Mouse (Mus musculus) mouse trophoblast stem cell (cell line): ENCODE data around the gene Cmtm3.
"Not testable (repeated sequence)": the region's sequence is repeated elsewhere in the genome, so short reads cannot be mapped to it uniquely, and the experiment has no call there.

ENCODE experiments used
- in situ Hi-C, 2 experiments: fragments of 300-500 bp; cut with MseI, MboI; formaldehyde crosslinking; loops; 2 replicates in 1 of 2; 3 replicates in 1 of 2; pipeline ENCODE4 v1.15.1; 2025

Gene Cmtm3

GRCm38 (mm10) chr8:104339229-104339982, at the start of gene Cmtm3:
Gene Cmtm3 (plus strand): TSS chr8:104339410.
- in situ Hi-C loops: no loop called here

GRCm38 (mm10) chr8:104293081-104293480, 46.1 kb upstream of the Cmtm3 start, which contains the start of gene Cmtm2a:
Gene Cmtm2a (minus strand): TSS chr8:104293181.
- in situ Hi-C loops: not testable (repeated sequence)

DNA sequence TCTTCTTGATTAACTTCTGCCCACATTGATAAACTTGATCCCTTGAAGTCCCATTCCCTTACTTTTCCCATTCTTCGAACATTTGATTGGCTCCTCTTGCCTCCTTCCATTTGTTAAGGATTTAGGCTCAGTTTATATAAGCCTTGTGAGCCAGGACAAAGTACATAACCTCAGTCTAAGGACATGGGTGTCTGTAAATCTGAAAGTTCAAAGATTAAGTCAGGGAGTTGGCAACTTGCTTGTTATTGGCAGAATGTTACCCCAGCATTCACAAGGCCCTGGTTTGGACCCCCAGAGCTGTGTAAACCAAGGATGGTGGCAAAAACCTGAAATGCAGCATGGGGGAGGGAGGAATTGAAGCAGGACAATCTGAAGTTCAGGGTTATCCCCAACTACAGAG, 44.8 kb upstream of the Cmtm3 start:
- in situ Hi-C loops: no loop called here

DNA sequence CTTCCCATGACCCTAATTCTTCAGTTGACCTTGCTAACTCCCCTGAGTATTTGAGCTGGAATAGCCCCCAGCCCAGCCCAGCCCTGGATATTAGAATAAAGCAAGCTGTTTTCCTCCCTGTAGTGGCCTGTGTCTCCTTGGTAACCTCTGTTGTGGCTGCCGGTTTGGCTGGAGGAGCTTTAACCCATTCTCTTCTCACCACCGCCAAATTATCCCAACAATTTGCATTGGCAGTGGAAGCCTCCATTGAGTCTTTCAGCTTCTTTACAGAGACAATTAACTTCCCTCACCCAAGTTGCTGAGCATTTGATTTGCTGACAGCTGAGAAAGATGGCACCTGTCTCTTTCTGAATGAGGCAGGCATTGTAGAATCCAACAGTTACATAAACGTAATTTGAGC, 37.6 kb upstream of the Cmtm3 start:
- in situ Hi-C loops: not testable (repeated sequence)

DNA sequence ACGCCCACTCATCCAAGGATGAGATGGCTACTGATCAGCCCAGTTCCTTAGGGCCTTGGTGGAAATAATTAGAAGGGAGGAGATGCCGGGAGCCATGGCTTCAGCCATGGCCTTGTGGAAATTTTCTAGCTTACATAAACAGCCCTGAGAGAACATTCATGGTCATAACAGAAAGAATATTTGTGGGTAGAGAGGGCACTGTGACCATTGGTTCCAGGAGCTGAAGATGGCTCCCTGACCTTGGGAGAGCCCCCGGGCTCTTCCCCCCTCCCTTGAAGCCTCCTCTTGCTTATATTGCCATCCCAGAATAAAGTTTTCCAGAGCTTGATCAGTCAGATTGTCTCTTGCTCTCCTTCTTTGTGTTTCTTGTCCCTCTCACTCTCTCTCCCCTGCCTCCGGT, 36.7 kb upstream of the Cmtm3 start:
- in situ Hi-C loops: not testable (repeated sequence)

- in situ Hi-C loops: no loop called here
Observed at GRCm38 (mm10) chr8:104304962-104305361, 34.2 kb upstream of the Cmtm3 start.

DNA sequence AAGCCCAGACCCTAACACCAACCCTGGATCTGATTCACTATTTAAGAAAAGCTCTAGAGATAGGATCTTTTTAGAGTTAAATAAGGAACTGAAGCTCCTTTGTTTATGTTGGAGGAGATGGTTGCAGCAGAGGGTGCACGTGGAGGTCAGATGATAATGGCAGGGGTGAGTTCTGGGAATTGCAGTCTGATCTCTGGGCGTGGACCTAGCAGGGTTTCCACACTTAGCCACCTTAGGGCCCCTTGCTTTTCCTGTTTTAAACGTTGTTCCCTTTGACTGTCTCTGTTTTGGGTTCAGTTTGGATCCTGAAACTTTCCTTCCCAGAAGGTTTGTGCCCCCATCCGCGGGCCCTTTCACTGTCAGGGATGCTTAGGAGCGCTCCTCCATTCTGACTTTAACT, 30.9 kb upstream of the Cmtm3 start:
- in situ Hi-C loops: not testable (repeated sequence)

DNA sequence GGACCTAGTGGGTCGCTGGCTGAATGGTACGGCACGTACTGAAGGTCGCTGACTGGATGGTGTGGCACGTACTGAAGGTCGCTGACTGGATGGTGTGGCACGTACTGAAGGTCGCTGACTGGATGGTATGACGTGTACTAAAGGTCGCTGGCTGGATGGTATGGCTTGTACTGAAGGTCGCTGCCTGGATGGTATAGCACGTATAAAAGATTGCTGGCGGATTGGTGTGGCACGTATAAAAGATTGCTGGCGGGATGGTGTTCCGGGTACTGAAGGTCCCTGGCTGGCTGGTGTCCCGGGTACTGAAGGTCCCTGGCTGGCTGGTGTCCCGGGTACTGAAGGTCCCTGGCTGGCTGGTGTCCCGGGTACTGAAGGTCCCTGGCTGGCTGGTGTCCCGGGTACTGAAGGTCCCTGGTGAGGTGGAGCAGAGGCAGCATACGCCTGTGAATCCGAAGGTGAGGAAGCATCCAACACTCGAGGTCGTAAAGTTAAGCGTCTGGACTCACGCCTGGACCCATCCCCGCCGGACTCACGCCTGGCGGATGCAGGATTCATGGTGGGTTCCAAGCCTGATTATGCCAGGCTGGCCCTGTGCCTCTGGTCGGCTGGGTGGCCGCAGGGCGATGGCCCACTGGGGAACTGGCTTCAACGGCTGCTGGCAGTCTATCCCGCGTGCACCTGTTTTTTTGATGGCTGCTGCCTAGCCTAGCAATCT, 29.6 kb upstream of the Cmtm3 start, which contains the start of the genes Gm45711 and Cmtm1:
Gene Gm45711, minus strand, starts transcription at position 641 of the 715 bp plus-strand sequence.
Gene Cmtm1, minus strand, starts transcription at position 705 of the 715 bp plus-strand sequence.
- in situ Hi-C loops: not testable (repeated sequence)

DNA sequence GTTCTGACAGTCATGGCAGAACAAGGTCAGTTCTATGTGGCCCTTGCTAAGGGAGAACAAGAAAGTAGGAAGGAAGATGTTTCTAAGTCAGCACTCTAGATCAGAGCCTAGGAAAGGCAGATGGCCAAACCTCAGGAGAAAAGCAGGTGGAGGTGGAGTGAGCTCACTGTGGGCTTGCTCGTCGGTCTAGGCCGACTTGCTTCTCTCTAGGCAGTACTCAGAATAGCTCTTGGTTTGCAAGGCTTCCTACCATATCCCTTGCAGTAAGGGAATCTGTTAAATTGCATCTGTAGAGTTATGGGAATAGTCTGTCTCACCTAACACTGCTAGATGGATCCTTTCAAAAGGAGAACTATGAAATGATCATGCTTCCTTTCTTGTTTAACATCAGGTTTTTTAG, 27.2 kb upstream of the Cmtm3 start:
- in situ Hi-C loops: not testable (repeated sequence)

DNA sequence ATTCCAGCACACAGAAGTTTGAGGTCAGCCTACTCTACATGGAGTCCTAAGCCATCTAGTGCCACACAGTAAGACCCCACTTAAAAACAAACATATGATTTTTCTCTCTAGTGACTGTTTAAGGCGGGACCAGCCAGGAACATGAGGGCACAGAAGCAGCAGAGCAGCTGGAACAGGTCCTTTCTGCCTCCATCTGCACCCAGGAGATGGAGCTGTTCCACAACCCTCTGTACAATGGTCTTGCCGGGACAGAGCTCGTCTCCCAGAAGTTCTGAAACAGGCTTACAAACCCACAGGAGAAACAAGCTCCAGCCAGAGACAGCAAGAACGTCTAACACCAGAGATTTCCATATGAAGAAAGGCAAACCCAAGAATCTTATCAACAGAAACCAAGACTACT, 25.9 kb upstream of the Cmtm3 start:
- in situ Hi-C loops: no loop called here

DNA sequence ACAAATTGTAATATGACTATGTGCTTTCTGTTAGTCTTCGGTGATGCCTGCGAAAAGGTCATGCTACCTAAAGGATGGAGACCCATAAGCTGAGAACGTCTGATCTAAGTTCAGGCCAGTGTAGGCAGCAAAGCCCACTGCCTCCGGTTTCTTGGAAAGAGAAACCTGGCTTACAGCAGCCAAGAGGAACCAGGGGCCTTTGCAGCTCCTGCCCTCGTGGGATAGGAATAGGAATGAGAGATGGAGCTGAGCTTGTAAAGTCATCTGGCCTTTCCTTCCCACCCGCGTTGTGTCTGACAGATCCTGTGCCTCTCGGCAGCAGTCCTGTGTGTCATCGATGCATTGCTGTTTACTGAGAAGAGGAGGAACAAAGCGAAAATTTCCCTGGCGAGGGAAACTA, 17.9 kb upstream of the Cmtm3 start, which contains the start of gene Gm11020:
Gene Gm11020, plus strand, starts transcription at position 301 of the 400 bp plus-strand sequence.
- in situ Hi-C loops: not testable (repeated sequence)

- in situ Hi-C loops: not testable (repeated sequence)
Observed at GRCm38 (mm10) chr8:104321930-104322329, 17.3 kb upstream of the Cmtm3 start, which contains the start of gene Cmtm2b. Gene Cmtm2b (plus strand): TSS chr8:104322230.

DNA sequence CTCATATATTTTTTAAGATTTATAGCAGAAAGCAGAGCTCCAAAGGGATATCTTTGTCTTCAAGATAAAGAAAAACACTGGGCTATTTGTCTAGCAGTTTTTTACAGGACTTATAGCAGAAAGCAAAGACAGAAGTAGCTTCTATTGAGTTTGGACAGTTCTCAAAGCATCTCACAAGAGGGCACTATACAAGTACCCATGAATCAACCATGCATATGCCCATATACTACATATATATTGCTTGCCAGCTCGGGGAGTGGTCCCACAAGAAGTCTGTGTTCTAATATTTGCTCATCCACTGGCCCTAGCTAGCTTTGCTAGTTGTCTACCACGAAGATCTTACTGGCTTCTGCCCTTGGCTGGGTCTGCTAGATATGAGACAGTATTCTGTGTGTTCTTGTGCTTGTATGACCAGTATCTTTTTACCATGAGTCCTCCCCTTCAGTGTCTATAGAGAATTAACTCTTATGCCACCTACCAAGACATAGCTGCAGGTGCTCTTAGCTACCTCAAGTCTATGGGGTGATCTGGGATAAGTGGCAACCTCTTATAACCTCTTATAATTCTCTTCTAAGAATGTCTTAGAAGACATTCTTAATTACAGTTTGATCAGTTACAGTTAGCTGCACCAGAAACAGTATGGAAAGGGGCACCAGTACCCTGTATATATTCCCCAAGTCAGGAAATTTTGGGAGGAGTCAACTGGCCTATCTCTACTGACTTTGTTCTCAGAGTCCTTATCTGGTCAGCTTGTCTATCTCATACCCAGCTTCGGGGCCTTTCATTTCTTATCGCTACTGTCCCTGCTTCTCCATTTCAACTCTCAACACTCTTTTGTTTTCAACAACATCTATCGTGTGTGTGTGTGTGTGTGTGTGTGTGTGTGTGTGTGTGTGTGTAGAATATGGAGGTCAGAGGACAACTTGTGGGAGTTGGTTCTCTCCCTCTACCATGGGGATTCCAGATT, 6.3 kb upstream of the Cmtm3 start:
- in situ Hi-C loops: no loop called here

DNA sequence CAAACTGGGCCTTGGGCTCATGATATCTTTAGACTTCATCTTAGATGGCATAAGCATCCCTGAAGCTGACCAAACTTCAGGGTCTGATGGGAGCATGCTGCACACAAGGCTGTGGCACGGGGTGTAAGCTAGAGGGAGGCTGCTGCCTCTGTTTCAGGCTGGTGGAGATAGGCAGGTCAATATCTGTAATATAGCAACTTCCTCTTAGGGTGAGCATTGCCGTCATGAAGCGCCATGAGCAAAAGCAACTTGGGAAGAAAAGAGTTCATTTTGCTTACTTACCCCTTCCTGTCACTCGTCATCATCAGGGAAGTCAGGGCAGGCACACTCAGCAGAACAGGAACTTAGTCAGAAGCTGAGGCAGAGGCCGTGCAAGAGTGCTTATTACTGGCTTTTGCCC, 5.4 kb upstream of the Cmtm3 start:
- in situ Hi-C loops: no loop called here

- in situ Hi-C loops: no loop called here
Observed at GRCm38 (mm10) chr8:104334196-104334595, 5.0 kb upstream of the Cmtm3 start.

DNA sequence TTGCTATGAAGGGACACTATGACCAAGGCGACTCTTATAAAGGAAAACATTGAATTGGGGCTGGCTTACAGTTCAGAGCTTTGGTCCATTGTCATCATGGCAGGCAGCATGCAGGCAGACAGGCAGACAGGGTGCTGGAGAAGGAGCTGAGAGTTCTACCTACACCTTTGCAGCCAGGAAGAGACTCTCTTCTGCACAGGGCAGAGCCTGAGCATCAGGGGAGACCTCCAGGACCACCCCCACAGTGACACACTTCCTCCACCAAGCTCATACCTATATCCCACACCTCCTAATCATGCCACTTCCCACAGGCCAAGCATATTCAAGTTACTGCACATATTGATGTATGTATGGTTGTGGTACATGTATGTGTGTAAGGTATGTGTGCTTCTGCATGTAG, 2.4 kb upstream of the Cmtm3 start:
- in situ Hi-C loops: no loop called here

DNA sequence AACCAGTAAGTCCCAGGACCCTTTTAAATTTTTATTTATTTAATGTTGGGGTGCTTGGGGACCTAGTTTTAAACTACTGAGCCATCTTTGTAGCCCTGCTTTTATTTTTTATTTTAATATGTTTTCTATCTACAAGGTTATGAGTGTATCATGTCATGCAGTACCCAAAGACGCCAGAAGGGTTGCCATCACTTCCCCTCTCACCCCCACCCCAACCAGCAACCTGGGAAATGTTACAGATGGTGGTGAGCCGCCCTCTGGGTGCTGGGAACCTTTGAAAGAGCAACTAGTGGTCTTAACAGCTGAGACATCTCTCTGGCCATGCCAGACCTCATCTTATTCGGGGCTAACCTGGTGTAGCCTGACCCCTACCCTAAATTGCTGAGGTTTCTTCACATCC, 1.3 kb upstream of the Cmtm3 start:
- in situ Hi-C loops: no loop called here

GRCm38 (mm10) chr8:104339983-104340232, 698 bp downstream of the Cmtm3 start:
- in situ Hi-C loops: loop anchor here in 1 of 2 experiments (10.0 kb wide), 1 partner anchor 65 kb away; no protein-coding TSS in a partner anchor

DNA sequence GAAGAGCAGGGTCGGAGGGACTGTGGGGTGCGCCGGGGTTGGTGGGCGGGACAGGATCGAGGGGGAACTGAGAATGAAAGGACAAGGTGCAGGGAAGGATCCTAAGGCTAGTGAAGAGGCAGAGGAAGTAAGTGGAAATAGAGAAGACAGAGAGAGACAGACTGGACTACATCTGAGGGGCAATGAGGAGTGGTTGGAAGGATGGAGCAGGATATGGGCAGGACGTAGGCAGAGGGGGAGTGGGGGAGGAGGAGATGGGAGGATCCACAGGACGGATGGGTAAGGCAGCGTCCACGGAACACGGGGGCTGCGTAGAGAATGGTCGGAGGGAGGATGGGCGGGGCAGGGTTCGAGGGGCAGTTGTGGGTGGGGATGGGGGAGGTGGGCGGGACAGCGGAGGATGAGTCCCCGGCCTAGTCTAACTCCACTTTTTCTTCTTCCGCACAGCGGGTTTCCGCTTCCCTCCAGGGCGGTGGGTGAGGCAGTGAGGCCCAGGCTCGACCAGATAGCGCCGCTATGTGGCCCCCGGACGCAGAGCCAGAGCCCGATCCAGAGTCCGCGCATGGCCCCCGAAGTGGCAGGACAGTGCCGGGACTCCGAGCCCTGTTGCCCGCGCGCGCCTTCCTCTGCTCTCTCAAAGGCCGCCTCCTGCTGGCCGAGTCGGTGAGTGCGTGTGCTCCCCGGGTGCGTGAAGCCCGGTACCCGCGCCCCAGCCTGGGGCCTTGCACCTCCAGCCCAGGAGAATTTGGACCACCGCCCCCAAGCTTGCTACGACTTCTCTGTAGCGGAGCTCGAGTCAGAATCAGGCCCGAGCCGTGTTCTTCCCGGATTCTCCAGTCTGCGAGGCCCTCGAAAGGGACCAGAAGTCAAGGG, 1.3 kb downstream of the Cmtm3 start:
- in situ Hi-C loops: loop anchor here in 1 of 2 experiments (10.0 kb wide), 1 partner anchor 64 kb away; no protein-coding TSS in a partner anchor

DNA sequence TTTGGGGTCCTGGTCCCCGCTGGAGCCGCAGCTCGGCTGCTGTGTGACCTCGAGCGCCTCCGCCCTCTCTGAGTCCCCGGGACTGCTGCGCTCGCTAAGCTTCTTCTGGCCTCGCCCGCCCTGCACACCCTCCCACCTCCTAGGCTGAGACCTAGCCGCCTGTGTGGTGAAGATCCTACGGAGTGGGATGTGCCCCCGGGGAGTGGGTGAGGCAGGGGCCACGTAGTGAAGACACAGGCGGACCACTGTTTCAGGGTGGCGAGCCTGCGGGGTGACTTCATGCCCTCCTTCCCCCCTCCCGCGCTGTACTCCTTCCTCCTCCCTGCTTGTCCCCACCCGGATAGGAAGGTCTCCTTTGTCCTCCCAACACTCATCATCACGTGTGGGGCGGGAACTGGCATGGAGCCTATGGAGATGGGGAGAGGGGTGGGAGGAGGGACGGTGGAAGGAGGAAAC, 1.9 kb downstream of the Cmtm3 start:
- in situ Hi-C loops: loop anchor here in 1 of 2 experiments (10.0 kb wide), 1 partner anchor 64 kb away; no protein-coding TSS in a partner anchor
